Mouse (Mus musculus) CH12.LX (cell line): ENCODE measurements at regions not wholly inside any gene's neighbourhood (a gene's known extent, or its start where the extent isn't known, plus 50 kb on each side); places are given as distances from the start of the nearest gene placed in this dataset.

Experiments
- DNase-seq: peaks from one replicate; pipeline ENCODE4 v3.0.0-alpha.2; 2013; ENCODE audit errors: extremely low read depth
- H3K27ac ChIP-seq: 2 replicates; pipeline ENCODE4 v1.5.1; 2012; ENCODE audit warnings: low read depth, mild to moderate bottlenecking, control low read depth, moderate library complexity; ENCODE audit not compliant: insufficient read depth
- H3K27me3 ChIP-seq: replicated peaks from 2 replicates; pipeline ENCODE3; 2012; ENCODE audit warnings: inconsistent platforms
- H3K36me3 ChIP-seq, 2 experiments: replicated peaks in 1 of 2; 2 replicates each; pipeline versions ENCODE3 to v1.6.1; 2012; ENCODE audit warnings: inconsistent platforms in 1 of 2, low read length in 1 of 2, mild to moderate bottlenecking in 1 of 2, mixed read lengths in 1 of 2, moderate library complexity in 1 of 2; ENCODE audit not compliant: control insufficient read depth in 1 of 2, insufficient read depth in 1 of 2
- H3K4me1 ChIP-seq, 2 experiments: 2 replicates each; pipeline ENCODE4 v1.6.1; 2012; ENCODE audit warnings: inconsistent platforms in 1 of 2, moderate library complexity in 1 of 2; ENCODE audit not compliant: insufficient read depth in 2 of 2, control insufficient read depth in 1 of 2
- H3K4me2 ChIP-seq: 2 replicates; pipeline ENCODE4 v1.6.1; 2012; ENCODE audit warnings: low read depth, mild to moderate bottlenecking, control low read depth; ENCODE audit not compliant: poor library complexity, insufficient read depth, severe bottlenecking
- H3K4me3 ChIP-seq, 3 experiments: fragments of 150-350 bp in 1 of 3; sonication (generic) in 1 of 3; replicated peaks in 1 of 3; 2 replicates each; pipeline versions ENCODE3 to v1.5.1; 2011 to 2012; ENCODE audit warnings: low read depth in 2 of 3, low read length in 2 of 3, mild to moderate bottlenecking in 2 of 3, moderate library complexity in 2 of 3, control low read depth in 1 of 3, improper control_type of control experiment in 1 of 3, inconsistent platforms in 1 of 3, mixed read lengths in 1 of 3; ENCODE audit not compliant: poor library complexity in 1 of 3
- H3K79me2 ChIP-seq: replicated peaks from 2 replicates; pipeline ENCODE4 v1.6.1; 2012; ENCODE audit warnings: mild to moderate bottlenecking, moderate library complexity; ENCODE audit not compliant: control insufficient read depth, poor library complexity, insufficient read depth, severe bottlenecking; ENCODE audit errors: extremely low read depth
- H3K9ac ChIP-seq: 2 replicates; pipeline ENCODE4 v1.6.1; 2012; ENCODE audit warnings: low read depth, mild to moderate bottlenecking, control low read depth, moderate library complexity; ENCODE audit not compliant: insufficient read depth
- H3K9me3 ChIP-seq: replicated peaks from 2 replicates; pipeline ENCODE3; 2012; ENCODE audit warnings: low read length, inconsistent platforms, mixed read lengths
- BHLHE40 ChIP-seq: IDR thresholded peaks from 2 replicates; pipeline ENCODE4 v1.6.1; 2011; ENCODE audit warnings: mild to moderate bottlenecking, low read depth, low read length, improper control_type of control experiment
- CHD2 ChIP-seq: IDR thresholded peaks from 2 replicates; pipeline ENCODE4 v1.6.1; 2011; ENCODE audit warnings: low read length, improper control_type of control experiment
- E2F4 ChIP-seq: IDR thresholded peaks from 2 replicates; pipeline ENCODE4 v1.6.1; 2011; ENCODE audit warnings: low read depth, low read length, improper control_type of control experiment; ENCODE audit not compliant: insufficient replicate concordance
- EP300 ChIP-seq: IDR thresholded peaks from 2 replicates; pipeline ENCODE4 v1.6.1; 2011; ENCODE audit warnings: low read length, improper control_type of control experiment
- HCFC1 ChIP-seq: IDR thresholded peaks from 2 replicates; pipeline ENCODE4 v1.6.1; 2012; ENCODE audit warnings: low read depth, mild to moderate bottlenecking, inconsistent platforms, low read length, improper control_type of control experiment
- IRF4 ChIP-seq: IDR thresholded peaks from 2 replicates; pipeline ENCODE4 v1.6.1; 2014; ENCODE audit warnings: low read depth, mild to moderate bottlenecking, inconsistent platforms, low read length, improper control_type of control experiment
- JUND ChIP-seq: conservative IDR thresholded peaks from 2 replicates; pipeline ENCODE4 v1.6.1; 2011; ENCODE audit warnings: low read depth, low read length, improper control_type of control experiment
- KAT2A ChIP-seq: IDR thresholded peaks from 2 replicates; pipeline ENCODE4 v1.6.1; 2012; ENCODE audit warnings: low read length, improper control_type of control experiment, inconsistent platforms; ENCODE audit not compliant: insufficient replicate concordance
- MAZ ChIP-seq: IDR thresholded peaks from 2 replicates; pipeline ENCODE4 v1.6.1; 2012; ENCODE audit warnings: low read depth, mild to moderate bottlenecking, inconsistent platforms, low read length, improper control_type of control experiment, moderate library complexity
- MEF2A ChIP-seq: IDR thresholded peaks from 2 replicates; pipeline ENCODE4 v1.6.1; 2014; ENCODE audit warnings: low read depth, mild to moderate bottlenecking, inconsistent platforms, low read length, improper control_type of control experiment, borderline replicate concordance
- MXI1 ChIP-seq: IDR thresholded peaks from 2 replicates; pipeline ENCODE4 v1.6.1; 2011; ENCODE audit warnings: mild to moderate bottlenecking, low read depth, low read length, improper control_type of control experiment
- NELFE ChIP-seq: IDR thresholded peaks from 2 replicates; pipeline ENCODE4 v1.6.1; 2011; ENCODE audit warnings: low read depth, low read length, improper control_type of control experiment
- NRF1 ChIP-seq: IDR thresholded peaks from 2 replicates; pipeline ENCODE4 v1.6.1; 2014; ENCODE audit warnings: low read depth, mild to moderate bottlenecking, inconsistent platforms, low read length, improper control_type of control experiment, moderate library complexity
- POLR2AphosphoS2 ChIP-seq: IDR thresholded peaks from 2 replicates; pipeline ENCODE4 v1.6.1; 2011; ENCODE audit warnings: low read depth, low read length, improper control_type of control experiment
- RAD21 ChIP-seq: IDR thresholded peaks from 2 replicates; pipeline ENCODE4 v1.6.1; 2011; ENCODE audit warnings: low read depth, mild to moderate bottlenecking, low read length, improper control_type of control experiment, moderate library complexity
- SIN3A ChIP-seq: IDR thresholded peaks from 2 replicates; pipeline ENCODE4 v1.6.1; 2012; ENCODE audit warnings: low read length, improper control_type of control experiment, inconsistent platforms
- TBP ChIP-seq: conservative IDR thresholded peaks from 2 replicates; pipeline ENCODE4 v1.6.1; 2011; ENCODE audit warnings: low read depth, low read length, improper control_type of control experiment
- ZC3H11A ChIP-seq: IDR thresholded peaks from 2 replicates; pipeline ENCODE4 v1.6.1; 2012; ENCODE audit warnings: low read depth, mild to moderate bottlenecking, inconsistent platforms, low read length, improper control_type of control experiment
- dilution Hi-C: fragments of 300-500 bp; cut with MboI; formaldehyde crosslinking; loops from 2 replicates; pipeline ENCODE4 v1.14.3; 2020; ENCODE audit warnings: low sequenced_read_pairs; ENCODE audit not compliant: extremely low pct_unique_long_range_greater_than_20kb, extremely low pct_ligation_motif_present
- in situ Hi-C: fragments of 300-500 bp; cut with MboI; formaldehyde crosslinking; loops from 3 replicates; pipeline ENCODE4 v1.14.3; 2019; ENCODE audit warnings: low sequenced_read_pairs, low pct_ligation_motif_present, low pct_unique_long_range_greater_than_20kb, mixed read lengths

DNA sequence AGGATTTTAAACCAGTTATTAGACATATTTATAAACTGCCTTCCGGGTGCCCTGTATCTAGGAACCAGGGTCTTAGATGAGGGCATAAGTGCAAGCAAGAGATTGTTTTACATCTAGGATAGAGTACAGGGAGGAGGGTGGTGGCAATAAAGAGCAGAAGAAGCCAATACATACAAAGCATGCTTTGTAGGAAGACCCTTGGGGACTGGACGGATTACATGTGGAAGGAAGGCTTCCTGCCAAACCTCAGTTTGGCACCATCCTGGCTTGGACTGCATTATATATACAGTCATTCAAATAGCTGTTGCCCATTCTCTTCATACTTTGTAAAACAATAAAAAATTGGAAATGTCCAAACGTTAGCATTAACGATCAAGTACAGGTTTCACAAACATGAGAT is 184.7 kb upstream of the L3mbtl3 start:
- peaks cover 2 to 7% of the 10 kb centered on the region in 2 experiments; a peak in 2 of 4 replicates for H3K4me1 ChIP-seq
- dilution Hi-C loops = no loop called here
- H3K36me3 ChIP-seq = no peaks in the 10 kb centered on the region
- in situ Hi-C loops = no loop called here
- H3K9ac ChIP-seq = no peak overlapping the region
- H3K4me2 ChIP-seq = no peak overlapping the region
- H3K9me3 ChIP-seq = no peaks in the 10 kb centered on the region
- H3K27me3 ChIP-seq = no peaks in the 10 kb centered on the region
- H3K27ac ChIP-seq = no peak overlapping the region
- H3K4me3 ChIP-seq = no peak overlapping the region
- no peaks in the 10 kb centered on the region for H3K79me2 ChIP-seq
- TF ChIP-seq SIN3A (no peak), MXI1 (no peak), RAD21 (no peak), IRF4 (no peak), NELFE (no peak)
- no peak for DNase-seq

DNA sequence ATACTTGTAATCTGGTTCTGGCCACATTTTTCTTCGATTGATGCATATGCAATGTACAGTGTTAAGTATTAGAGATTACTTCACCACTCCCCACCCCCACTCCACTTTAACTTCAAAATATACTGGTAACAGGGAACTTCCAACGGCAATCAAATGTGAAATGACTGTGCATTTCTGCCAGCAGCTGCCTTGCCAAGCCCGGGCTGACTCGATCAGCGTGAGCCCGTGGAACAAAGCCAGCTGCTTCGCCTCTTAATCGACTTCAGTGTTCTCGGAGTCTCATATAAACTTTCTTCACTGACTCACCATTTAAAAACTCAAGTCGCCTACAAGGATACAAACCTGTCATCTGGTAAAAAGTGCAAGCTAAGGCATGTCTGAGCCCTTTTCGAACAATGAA is 188.7 kb upstream of the L3mbtl3 start:
- no peak overlapping the region for H3K9ac ChIP-seq
- no peaks in the 10 kb centered on the region for H3K36me3 ChIP-seq
- H3K9me3 ChIP-seq = peaks cover 4% of the 10 kb centered on the region
- no peak overlapping the region for H3K27ac ChIP-seq
- peak; percentile 25; the same call in 1 of the 2 replicates for TF ChIP-seq IRF4
- TF ChIP-seq ZC3H11A = no peak
- DNase-seq = peak; percentile 38
- no peak overlapping the region for H3K4me3 ChIP-seq
- in situ Hi-C loops (no loop called here), dilution Hi-C loops (no loop called here)
- H3K27me3 ChIP-seq = no peaks in the 10 kb centered on the region
- H3K4me1 ChIP-seq = peaks cover 0 to 7% of the 10 kb centered on the region in 2 experiments; a peak in 2 of 4 replicates
- H3K4me2 ChIP-seq = peak overlapping the region; percentile 50; the same call in 1 of the 2 replicates
- no peaks in the 10 kb centered on the region for H3K79me2 ChIP-seq

DNA sequence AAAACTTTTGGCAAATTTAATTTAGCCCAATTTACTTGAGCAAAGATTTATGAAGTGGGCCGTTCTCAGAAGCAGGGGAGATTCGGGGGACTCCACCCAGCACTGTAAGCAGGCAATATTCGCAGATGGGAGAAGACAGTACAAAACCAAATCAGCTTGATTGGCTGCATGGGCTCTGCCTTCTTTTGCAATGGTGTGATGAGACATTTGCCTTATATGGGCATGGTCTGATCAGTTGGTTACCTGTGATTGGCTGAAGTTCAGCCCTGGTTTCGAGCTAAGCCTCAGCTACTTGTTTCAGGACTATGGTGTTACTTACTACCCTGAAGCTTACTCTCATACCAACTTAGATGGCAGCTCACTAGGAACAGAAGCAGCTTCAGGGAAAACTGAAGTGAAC is 185.6 kb upstream of the Arhgap18 start:
- in situ Hi-C loops = no loop called here
- H3K79me2 ChIP-seq = no peaks in the 10 kb centered on the region
- no peak overlapping the region for H3K27ac ChIP-seq
- H3K27me3 ChIP-seq = no peaks in the 10 kb centered on the region
- no peak overlapping the region for H3K4me2 ChIP-seq
- no peaks in the 10 kb centered on the region for H3K36me3 ChIP-seq
- no peak overlapping the region for H3K4me3 ChIP-seq
- H3K4me1 ChIP-seq = peaks cover 0 to 12% of the 10 kb centered on the region in 2 experiments; a peak in 2 of 4 replicates
- dilution Hi-C loops = no loop called here
- peaks cover 4% of the 10 kb centered on the region for H3K9me3 ChIP-seq
- DNase-seq = peak; percentile 45
- no peak for TF ChIP-seq JUND
- no peak for TF ChIP-seq NRF1
- no peak for TF ChIP-seq BHLHE40
- TF ChIP-seq TBP = no peak
- TF ChIP-seq HCFC1 = no peak
- no peak for TF ChIP-seq KAT2A
- TF ChIP-seq EP300 = no peak
- no peak for TF ChIP-seq CHD2
- no peak for TF ChIP-seq POLR2AphosphoS2
- TF ChIP-seq IRF4 = no peak
- no peak for TF ChIP-seq MEF2A
- TF ChIP-seq MAZ = no peak
- TF ChIP-seq E2F4 = no peak
- TF ChIP-seq NELFE = no peak
- H3K9ac ChIP-seq = no peak overlapping the region
